Mouse (Mus musculus) stomach, embryonic 16.5 days (tissue): ENCODE data around the gene Apopt1. TPM values are rescaled to one million over a fixed set of nuclear protein-coding genes. Genes with fewer than 3 reads are reported as not detected.
A peak's percentile ranks its signal among the peaks of the same experiment; 100 is the strongest.

Source experiments
- ATAC-seq: fragments of 200-750 bp; cut with Nextera tagmentation; 2 replicates; pipeline ENCODE4 v1.8.0; 2017; ENCODE audit warnings: moderate number of reproducible peaks, moderate TSS enrichment; ENCODE audit not compliant: insufficient read depth, low FRiP score
- H3K27ac ChIP-seq: fragments of 300-500 bp; sonication (generic); 2 replicates; pipeline ENCODE4 v1.5.1; 2014; ENCODE audit warnings: low read length
- H3K27me3 ChIP-seq: fragments of 300-500 bp; sonication (generic); 2 replicates; pipeline ENCODE4 v1.6.1; 2014; ENCODE audit warnings: low read length, control low read depth, mixed read lengths; ENCODE audit not compliant: control insufficient read depth, insufficient read depth
- H3K36me3 ChIP-seq: fragments of 300-500 bp; sonication (generic); 2 replicates; pipeline ENCODE4 v1.6.1; 2014; ENCODE audit warnings: low read length; ENCODE audit not compliant: control insufficient read depth, insufficient read depth
- H3K4me1 ChIP-seq: fragments of 300-500 bp; sonication (generic); 2 replicates; pipeline ENCODE4 v1.6.1; 2014; ENCODE audit warnings: low read length, control low read depth, mixed read lengths; ENCODE audit not compliant: control insufficient read depth, insufficient read depth
- H3K4me2 ChIP-seq: fragments of 300-500 bp; sonication (generic); 2 replicates; pipeline ENCODE4 v1.6.1; 2014; ENCODE audit warnings: low read depth, low read length, mixed read lengths
- H3K4me3 ChIP-seq: fragments of 300-500 bp; sonication (generic); replicated peaks from 2 replicates; pipeline ENCODE4 v1.5.1; 2014; ENCODE audit warnings: mild to moderate bottlenecking, low read length
- H3K9ac ChIP-seq: fragments of 300-500 bp; sonication (generic); 2 replicates; pipeline ENCODE4 v1.6.1; 2014; ENCODE audit warnings: low read length
- H3K9me3 ChIP-seq: fragments of 300-500 bp; sonication (generic); replicated peaks from 2 replicates; pipeline ENCODE4 v1.6.1; 2016; ENCODE audit warnings: low read length, control low read depth; ENCODE audit not compliant: control insufficient read depth
- WGBS: fragments of 180-500 bp; shearing (Covaris S2); extraction: QIAGEN DNeasy Blood & Tissue Kit; methylation state at CpG from one replicate; pipeline ENCODE4 v1.1.7; 2014; 5-methylcytosine and 5-hydroxymethylcytosine counted together
- polyA plus RNA-seq: library from polyadenylated mRNA; unstranded; fragments of >200 nt; fragmentation: Nextera tagmentation; extraction: Ambion mirVana; gene quantifications from 2 replicates; pipeline ENCODE4 v1.2.1, GENCODE M21; 2015

Apopt1 gene
- polyA plus RNA-seq, 1 experiment from 2014 or later: 47.0 TPM

DNA sequence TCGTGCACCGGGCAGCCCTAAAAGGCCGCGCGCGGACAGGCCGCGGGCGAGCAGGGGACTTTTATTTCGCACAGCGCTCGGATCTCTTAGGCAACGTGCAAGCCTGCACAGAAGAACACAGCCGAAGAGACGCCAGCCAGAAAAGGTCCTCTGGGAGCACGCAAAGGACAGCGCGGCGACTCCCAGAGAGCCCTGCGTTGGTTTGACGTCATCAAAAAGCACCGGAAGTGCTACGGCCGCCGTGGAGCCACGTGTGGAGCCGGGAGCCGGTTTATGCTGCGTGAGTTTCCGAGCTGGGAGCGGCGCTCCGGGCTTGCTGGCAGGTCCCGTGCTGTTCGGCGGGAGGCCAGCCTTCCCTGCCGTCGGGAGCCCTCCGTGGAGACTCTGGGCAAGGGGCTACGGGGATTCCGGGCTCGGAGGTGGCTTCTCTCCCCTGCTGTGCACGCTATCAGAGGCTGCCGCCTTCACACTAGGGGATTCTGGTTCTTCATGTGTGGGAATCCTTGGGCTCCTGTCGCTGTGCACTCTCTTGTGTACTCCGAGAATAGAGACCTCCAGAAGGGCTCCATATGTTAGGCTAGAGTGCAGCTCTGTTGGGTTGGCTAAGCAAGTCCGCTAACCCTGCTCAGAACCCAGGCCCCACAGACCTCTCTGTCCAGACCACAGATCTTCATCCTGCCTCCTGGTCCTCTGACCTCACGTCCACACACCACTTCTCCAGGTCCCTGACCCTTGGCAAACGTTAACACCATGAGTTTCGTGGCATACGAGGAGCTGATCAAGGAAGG is 35.0 kb upstream of the Apopt1 start, which contains the start of gene Trmt61a:
Gene Trmt61a, plus strand, starts transcription at position 224 of the 788 bp plus-strand sequence.
- Histone ChIP-seq H3K4me2 (peak within 1 kb of the TSS; percentile 84), H3K27ac (peak within 1 kb of the TSS; percentile 99), H3K4me3 (peak within 1 kb of the TSS; percentile 68), H3K9ac (peak within 1 kb of the TSS; percentile 88), H3K36me3 (no peaks in the 10 kb centered on the region), H3K4me1 (peaks cover 31% of the 10 kb centered on the region), H3K27me3 (peaks cover 1% of the 10 kb centered on the region; the same call in 1 of the 2 replicates), H3K9me3 (no peaks in the 10 kb centered on the region)
- WGBS: under 1% methylated on average over 51 of the region's 51 CpGs
- peak; percentile 81 for ATAC-seq

DNA sequence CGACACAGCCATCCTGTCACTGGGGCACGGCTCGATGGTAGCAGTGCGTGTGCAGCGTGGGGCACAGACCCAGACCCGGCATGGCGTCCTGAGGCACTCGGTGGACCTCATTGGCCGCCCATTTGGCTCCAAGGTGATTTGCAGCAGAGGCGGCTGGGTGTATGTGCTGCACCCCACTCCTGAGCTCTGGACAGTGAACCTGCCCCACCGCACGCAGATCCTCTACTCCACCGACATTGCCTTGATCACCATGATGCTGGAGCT is 34.5 kb upstream of the Apopt1 start:
- Histone ChIP-seq H3K27ac (peak overlapping the region; percentile 99), H3K27me3 (no peaks in the 10 kb centered on the region; the same call in 1 of the 2 replicates), H3K4me3 (peak overlapping the region; percentile 68), H3K4me1 (peaks cover 33% of the 10 kb centered on the region), H3K4me2 (peak overlapping the region; percentile 84), H3K9ac (peak overlapping the region; percentile 88), H3K36me3 (no peaks in the 10 kb centered on the region), H3K9me3 (no peaks in the 10 kb centered on the region)
- WGBS: 6% methylated on average over 13 of the region's 13 CpGs
- ATAC-seq: no peak

DNA sequence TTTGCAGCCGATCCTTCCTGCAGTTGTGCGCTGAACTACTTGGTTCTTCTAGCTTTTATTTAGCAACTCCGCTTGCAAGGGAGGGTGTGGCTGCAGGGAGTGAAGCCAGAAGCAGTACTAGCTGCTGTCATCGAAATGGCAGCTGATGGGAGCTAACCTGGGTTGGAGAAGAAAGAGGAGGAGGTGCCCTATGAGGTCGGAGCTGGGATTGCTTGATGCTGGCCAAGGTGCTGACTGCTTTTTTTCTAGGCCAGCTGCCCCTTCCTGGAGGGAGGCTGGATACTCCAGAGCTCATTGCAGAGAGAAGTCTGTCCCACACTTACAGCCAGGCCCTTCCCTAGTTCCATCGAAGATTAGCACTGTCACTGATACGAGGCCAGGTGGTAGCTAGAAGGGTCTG is 34.1 kb upstream of the Apopt1 start:
- 44% methylated on average over 7 of the region's 7 CpGs for WGBS
- H3K4me3 ChIP-seq: peak overlapping the region; percentile 68
- H3K36me3 ChIP-seq: 0 out of 2 replicates have a peak, but pooled peaks cover 2% of the 10 kb centered on the region
- H3K4me1 ChIP-seq: peaks cover 33% of the 10 kb centered on the region
- peak overlapping the region; percentile 84 for H3K4me2 ChIP-seq
- no peaks in the 10 kb centered on the region for H3K27me3 ChIP-seq
- ATAC-seq: no peak
- H3K9ac ChIP-seq: peak overlapping the region; percentile 88
- no peaks in the 10 kb centered on the region for H3K9me3 ChIP-seq
- H3K27ac ChIP-seq: no peak overlapping the region

DNA sequence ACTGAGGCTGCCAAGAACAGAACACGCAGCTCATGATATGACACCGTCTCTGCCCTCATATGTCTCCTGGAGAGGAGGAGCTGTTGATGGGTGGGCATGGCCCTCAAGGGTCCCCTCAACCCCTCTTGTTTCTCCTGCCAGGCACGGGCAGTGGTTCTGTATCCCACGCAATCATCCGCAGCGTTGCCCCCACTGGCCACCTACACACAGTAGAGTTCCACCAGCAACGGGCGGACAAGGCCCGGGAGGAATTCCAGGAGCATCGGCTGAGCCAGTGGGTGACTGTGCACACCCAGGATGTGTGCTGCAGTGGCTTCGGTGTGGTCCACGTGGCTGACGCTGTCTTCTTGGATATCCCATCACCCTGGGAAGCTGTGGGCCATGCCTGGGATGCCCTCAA is 32.4 kb upstream of the Apopt1 start:
- peak overlapping the region; percentile 89 for H3K27ac ChIP-seq
- H3K27me3 ChIP-seq: no peaks in the 10 kb centered on the region
- H3K9me3 ChIP-seq: no peaks in the 10 kb centered on the region
- 90% methylated on average over 13 of the region's 13 CpGs for WGBS
- no peak overlapping the region; the same call in 1 of the 2 replicates for H3K9ac ChIP-seq
- H3K4me2 ChIP-seq: no peak overlapping the region
- ATAC-seq: no peak
- H3K4me3 ChIP-seq: no peak overlapping the region
- peaks cover 33% of the 10 kb centered on the region for H3K4me1 ChIP-seq
- H3K36me3 ChIP-seq: 0 out of 2 replicates have a peak, but pooled peaks cover 4% of the 10 kb centered on the region

DNA sequence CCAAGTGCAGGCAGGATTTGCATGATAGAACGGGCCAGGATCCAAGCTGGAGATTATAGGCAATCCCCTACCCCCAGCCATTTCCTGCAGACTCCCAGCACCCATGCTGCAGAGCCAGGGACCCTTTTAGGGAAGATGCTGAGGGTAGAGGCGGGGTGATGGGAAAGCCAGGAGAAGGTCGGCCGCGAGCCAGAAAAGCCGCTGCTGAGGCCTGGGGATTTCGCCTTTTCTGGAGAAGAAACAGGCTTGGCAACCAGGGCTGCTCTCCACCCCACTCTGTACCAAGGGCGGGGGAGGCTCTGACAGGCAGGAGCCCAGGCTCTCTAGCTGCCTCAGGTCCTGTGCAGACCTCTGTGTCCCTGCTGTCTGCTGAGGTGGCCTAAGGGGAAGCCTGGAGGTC is 31.8 kb upstream of the Apopt1 start:
- Histone ChIP-seq H3K27ac (peak overlapping the region; percentile 89), H3K27me3 (no peaks in the 10 kb centered on the region), H3K9me3 (no peaks in the 10 kb centered on the region), H3K4me2 (no peak overlapping the region), H3K9ac (no peak overlapping the region), H3K36me3 (0 out of 2 replicates have a peak, but pooled peaks cover 4% of the 10 kb centered on the region), H3K4me3 (no peak overlapping the region), H3K4me1 (peaks cover 33% of the 10 kb centered on the region)
- peak; percentile 57 for ATAC-seq
- WGBS: 53% methylated on average over 8 of the region's 8 CpGs

DNA sequence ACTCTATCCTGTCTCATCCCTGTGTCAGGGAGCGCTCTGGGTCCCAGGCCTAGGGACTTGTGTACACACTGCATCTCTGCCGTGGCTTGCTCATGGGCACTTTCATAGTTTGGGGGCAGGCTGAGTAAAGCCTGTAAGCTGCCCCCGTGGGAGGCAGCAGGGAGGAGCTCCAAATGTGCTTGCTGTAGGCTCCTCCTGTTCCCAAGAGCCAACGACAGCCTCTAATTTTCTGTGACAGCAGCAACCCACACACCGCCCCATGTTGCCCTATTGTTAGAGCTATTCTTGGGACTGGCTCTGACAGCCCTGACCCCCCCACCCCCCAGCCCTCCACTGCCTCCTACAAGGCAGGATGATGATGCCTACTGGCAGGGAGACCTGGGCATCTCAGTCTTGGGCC is 31.1 kb upstream of the Apopt1 start:
- peak; percentile 24; the same call in 1 of the 2 replicates for ATAC-seq
- H3K27ac ChIP-seq: peak overlapping the region; percentile 89

DNA sequence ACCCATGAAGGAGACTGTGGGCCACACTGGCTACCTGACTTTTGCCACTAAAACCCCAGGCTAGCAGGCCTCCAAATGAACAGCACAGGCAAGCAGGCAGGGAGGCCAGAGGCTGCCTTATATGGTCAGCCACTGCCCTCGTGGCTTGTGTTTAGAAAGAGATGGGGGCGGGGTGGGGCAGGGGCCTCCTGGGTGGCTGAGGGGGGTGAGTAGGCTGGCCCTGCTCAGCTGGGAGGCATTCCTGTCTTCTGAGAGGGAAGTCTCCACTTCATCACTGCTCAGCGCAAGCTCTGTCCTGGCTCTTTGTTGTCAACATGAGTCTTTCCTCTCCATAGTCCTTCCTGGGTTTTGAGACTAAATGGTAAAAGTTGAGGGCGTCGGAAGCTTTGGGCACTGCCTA is 30.3 kb upstream of the Apopt1 start:
- Histone ChIP-seq H3K27me3 (no peaks in the 10 kb centered on the region), H3K4me3 (no peak overlapping the region), H3K9me3 (no peaks in the 10 kb centered on the region), H3K36me3 (0 out of 2 replicates have a peak, but pooled peaks cover 4% of the 10 kb centered on the region), H3K27ac (peak overlapping the region; percentile 89), H3K9ac (peak overlapping the region; percentile 54), H3K4me1 (peaks cover 39% of the 10 kb centered on the region), H3K4me2 (no peak overlapping the region)
- ATAC-seq: peak; percentile 45; the same call in 1 of the 2 replicates
- WGBS: 34% methylated on average over 5 of the region's 5 CpGs

More for the DNA sequence above, 31.1 kb upstream of the Apopt1 start:
- Histone ChIP-seq H3K27me3 (no peaks in the 10 kb centered on the region), H3K4me2 (no peak overlapping the region), H3K4me1 (peaks cover 36% of the 10 kb centered on the region), H3K4me3 (no peak overlapping the region), H3K36me3 (0 out of 2 replicates have a peak, but pooled peaks cover 4% of the 10 kb centered on the region), H3K9me3 (no peaks in the 10 kb centered on the region), H3K9ac (peak overlapping the region; percentile 54; the same call in 1 of the 2 replicates)
- 62% methylated on average over 5 of the region's 5 CpGs for WGBS

DNA sequence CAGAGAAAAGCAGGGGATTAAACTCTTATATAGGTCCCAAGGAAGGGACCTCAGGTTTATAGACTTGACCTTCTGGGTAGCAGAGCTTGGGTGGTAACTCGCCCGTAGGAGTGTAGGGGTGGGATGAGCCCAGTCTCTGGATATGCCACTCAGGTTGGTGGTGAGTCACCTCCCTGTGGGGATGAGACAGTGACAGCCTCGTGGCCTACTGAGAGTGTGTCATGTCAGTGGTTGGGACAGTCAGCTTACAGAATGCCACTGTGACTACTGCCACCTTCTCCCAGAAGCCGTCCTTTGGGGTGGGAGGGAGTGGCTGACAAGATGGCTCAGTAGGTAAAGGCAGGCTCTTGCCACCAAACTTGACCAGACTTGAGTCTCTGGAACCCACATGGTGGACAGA is 26.7 kb upstream of the Apopt1 start:
- no peak overlapping the region for H3K9ac ChIP-seq
- H3K27ac ChIP-seq: peak overlapping the region; percentile 85; the same call in 1 of the 2 replicates
- no peak overlapping the region for H3K4me3 ChIP-seq
- 0 out of 2 replicates have a peak, but pooled peaks cover 4% of the 10 kb centered on the region for H3K36me3 ChIP-seq
- H3K9me3 ChIP-seq: no peaks in the 10 kb centered on the region
- no peak for ATAC-seq
- peaks cover 33% of the 10 kb centered on the region for H3K4me1 ChIP-seq
- no peak overlapping the region for H3K4me2 ChIP-seq
- 80% methylated on average over 4 of the region's 4 CpGs for WGBS
- no peaks in the 10 kb centered on the region for H3K27me3 ChIP-seq

DNA sequence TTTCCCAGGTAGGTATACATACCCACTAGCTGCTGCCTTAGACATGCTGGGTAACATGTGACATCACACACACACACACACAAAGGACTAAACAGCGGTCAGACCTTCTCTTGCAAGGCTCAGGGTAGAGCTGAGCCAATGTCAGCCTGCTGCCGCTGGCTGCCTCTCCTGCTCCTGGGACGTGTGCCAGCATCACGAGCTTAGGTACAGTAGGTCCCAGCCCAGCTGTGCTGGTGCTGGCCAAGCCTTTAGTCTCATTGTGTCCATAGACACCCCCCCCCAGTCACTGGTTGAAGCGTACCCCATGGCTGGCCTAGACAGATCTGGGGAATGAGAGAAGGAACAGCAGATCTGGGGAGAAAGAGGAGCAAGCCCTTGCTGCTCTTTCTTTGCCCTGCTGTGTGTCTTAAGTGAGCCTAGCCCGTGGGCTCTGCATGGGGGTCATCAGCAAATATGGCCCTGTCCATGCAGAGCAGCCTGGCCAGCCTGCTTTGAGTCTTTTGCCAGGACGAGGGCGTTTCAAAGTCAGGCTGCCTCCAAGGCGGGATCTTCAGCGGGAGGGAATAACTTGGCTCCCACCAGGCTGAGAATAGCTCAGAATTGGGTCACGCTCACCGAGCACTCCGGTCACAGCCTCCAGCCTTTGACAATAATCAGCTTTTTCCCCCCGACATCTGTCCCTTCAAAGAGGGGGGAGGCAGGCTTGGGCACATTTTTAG is 25.6 kb upstream of the Apopt1 start:
- Histone ChIP-seq H3K4me2 (no peak overlapping the region; the same call in 1 of the 2 replicates), H3K4me1 (peaks cover 29% of the 10 kb centered on the region), H3K27ac (peak overlapping the region; percentile 85), H3K9me3 (no peaks in the 10 kb centered on the region), H3K9ac (peak overlapping the region; percentile 57), H3K4me3 (no peak overlapping the region), H3K36me3 (0 out of 2 replicates have a peak, but pooled peaks cover 4% of the 10 kb centered on the region), H3K27me3 (no peaks in the 10 kb centered on the region)
- ATAC-seq: peak; percentile 69
- WGBS: 27% methylated on average over 14 of the region's 14 CpGs
